Mouse (Mus musculus) kidney, adult 2 months (tissue): ENCODE measurements around the gene Fancl.

Experiments used
- CTCF ChIP-seq: fragments of 200-500 bp; conservative IDR thresholded peaks from 2 replicates; pipeline ENCODE4 v1.5.1; 2011; ENCODE audit warnings: low read depth, mild to moderate bottlenecking, control low read depth, low read length, moderate library complexity, mixed read lengths; ENCODE audit not compliant: insufficient read depth, insufficient read length
- POLR2A ChIP-seq: fragments of 200-500 bp; IDR thresholded peaks from one replicate; pipeline ENCODE4 v1.6.1; 2011; ENCODE audit warnings: low read depth, low read length, control low read depth

- TF ChIP-seq CTCF = no peak
- no peak for TF ChIP-seq POLR2A
These were observed 95.8 kb downstream of the Fancl start for GRCm38 (mm10) chr11:26481691-26482242.
